ENCODE assay signal across 8 mouse cellular contexts in the genomic region with DNA sequence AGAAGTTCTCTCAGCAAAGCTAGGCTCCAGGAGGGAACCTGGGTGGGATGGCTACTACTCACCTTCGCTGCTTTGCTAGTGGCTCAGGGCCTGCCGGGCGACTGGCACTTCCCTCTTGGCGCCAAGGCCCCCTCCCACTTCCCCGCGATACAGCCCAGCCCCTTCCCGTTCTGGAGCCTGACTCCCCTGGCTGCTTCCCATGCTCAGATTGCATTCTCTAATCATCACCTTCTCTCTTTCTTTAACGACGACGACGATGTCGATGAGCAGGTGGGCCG. TPM values are rescaled to one million over a fixed set of nuclear protein-coding genes. Genes with fewer than 3 reads are reported as not detected.
DNase-seq lines count a peak whose midpoint lies in the region; ATAC-seq and TF ChIP-seq lines count a peak whose summit lies in the region.

A gene (minus strand): TSS at position 138 of the 278 bp plus-strand sequence.

- peak within 1 kb of the TSS; percentile 79 for H3K4me2 ChIP-seq in intestine, embryonic 14.5 days (ENCODE audit: low read length)
- H3K4me2 ChIP-seq in lung, embryonic 15.5 days: peak within 1 kb of the TSS; percentile 77

- no peaks in the 10 kb centered on the region for H3K9me3 ChIP-seq in intestine, embryonic 14.5 days (ENCODE audit: control insufficient read depth, low read length)
- H3K9me3 ChIP-seq in lung, embryonic 15.5 days: no peaks in the 10 kb centered on the region

- no peak for TF ChIP-seq POLR2A in testis, adult 2 months (IDR thresholded peaks at IDR 0.05; ENCODE audit: control insufficient read depth, low read depth, low read length)

- ATAC-seq in intestine, embryonic 14.5 days (replicated peaks; ENCODE audit: low FRiP score, low TSS enrichment, low read depth): no peak
- ATAC-seq in lung, embryonic 15.5 days (ENCODE audit: borderline replicate concordance, extremely low read depth, low FRiP score, low TSS enrichment): no peak

- H3K4me1 ChIP-seq in intestine, embryonic 14.5 days (replicated peaks; ENCODE audit: control insufficient read depth, insufficient read depth, low read length): peaks cover 19% of the 10 kb centered on the region
- peaks cover 35% of the 10 kb centered on the region for H3K4me1 ChIP-seq in lung, embryonic 15.5 days
- peaks cover 20% of the 10 kb centered on the region for H3K4me1 ChIP-seq in testis, adult 2 months (ENCODE audit: control insufficient read depth, insufficient read depth, low read length)

- no peaks in the 10 kb centered on the region for H3K36me3 ChIP-seq in intestine, embryonic 14.5 days (ENCODE audit: control insufficient read depth, insufficient read depth, low read length)
- no peaks in the 10 kb centered on the region for H3K36me3 ChIP-seq in lung, embryonic 15.5 days
- H3K36me3 ChIP-seq in testis, adult 2 months (ENCODE audit: control insufficient read depth, insufficient read depth, low read length): no peaks in the 10 kb centered on the region

- H3K27me3 ChIP-seq in intestine, embryonic 14.5 days (replicated peaks; ENCODE audit: control insufficient read depth, insufficient read depth, low read length): peaks cover 25% of the 10 kb centered on the region
- peaks cover 40% of the 10 kb centered on the region for H3K27me3 ChIP-seq in lung, embryonic 15.5 days
- no peaks in the 10 kb centered on the region for H3K27me3 ChIP-seq in testis, adult 2 months (ENCODE audit: control insufficient read depth, insufficient read depth, low read length)

- peak; percentile 2 for DNase-seq in thymus, postnatal 14 days
- DNase-seq in thymus, adult 18-20 months: no peak
- DNase-seq in gonadal fat pad, adult 2 months (ENCODE audit: low read depth): no peak
- DNase-seq in intestine, embryonic 14.5 days (ENCODE audit: low spot score): no peak
- no peak for DNase-seq in cerebellum, adult 8-10 months
- no peak for DNase-seq in layer of hippocampus, adult 11-12 months (ENCODE audit: low spot score)

- peak within 1 kb of the TSS; percentile 44 for H3K9ac ChIP-seq in intestine, embryonic 14.5 days (ENCODE audit: low read length)
- H3K9ac ChIP-seq in lung, embryonic 15.5 days: peak within 1 kb of the TSS; percentile 28

- TF ChIP-seq CTCF in testis, adult 2 months (IDR thresholded peaks at IDR 0.05; ENCODE audit: control insufficient read depth, insufficient read depth, insufficient replicate concordance, low read depth, low read length): no peak

- peak within 1 kb of the TSS; percentile 45 for H3K4me3 ChIP-seq in intestine, embryonic 14.5 days (ENCODE audit: low read depth, low read length)
- H3K4me3 ChIP-seq in lung, embryonic 15.5 days: peak within 1 kb of the TSS; percentile 46
- peak within 1 kb of the TSS; percentile 47 for H3K4me3 ChIP-seq in testis, adult 2 months (ENCODE audit: control insufficient read depth, low read depth, low read length)

- WGBS in intestine, embryonic 14.5 days: 12% methylated on average over 13 of the region's 13 CpGs
- 8% methylated on average over 13 of the region's 13 CpGs for WGBS in lung, embryonic 15.5 days

- H3K27ac ChIP-seq in intestine, embryonic 14.5 days (ENCODE audit: low read depth): peak within 1 kb of the TSS; percentile 33; the same call in 1 of the 2 replicates
- peak within 1 kb of the TSS; percentile 77 for H3K27ac ChIP-seq in lung, embryonic 15.5 days
- H3K27ac ChIP-seq in testis, adult 2 months (ENCODE audit: control insufficient read depth, insufficient read depth, low read depth, low read length): no peak within 1 kb of the TSS

RNA-seq across cellular contexts. Expression of the gene that starts here (rescaled TPM):
- 12.6 and 13.6 TPM in 2 replicates for polyA plus RNA-seq in gonadal fat pad, adult 2 months (2012; rRNA removed)
- 5.8 and 7.2 TPM in 2 replicates for polyA plus RNA-seq in intestine, embryonic 14.5 days (2014; fragmentation: Nextera tagmentation; extraction: Ambion mirVana)
- 14.3 and 18.0 TPM in 2 replicates for polyA plus RNA-seq in lung, embryonic 15.5 days (2015; fragmentation: Nextera tagmentation; extraction: Ambion mirVana)
- 0.38 and 0.82 TPM in 2 replicates for polyA plus RNA-seq in testis, adult 2 months (2012; rRNA removed)
